Mouse (Mus musculus): ENCODE measurements around the gene Fam83d.

GRCm38 (mm10) chr2:158768350-158768749 lies 457 bp downstream of the Fam83d start:
- TF ChIP-seq SIN3A (IDR thresholded peaks at IDR 0.05; ENCODE audit: low read length), result no peak; the same call in 1 of the 2 replicates
- no peak for TF ChIP-seq ZC3H11A (IDR thresholded peaks at IDR 0.05; ENCODE audit: low read depth, low read length)
- TF ChIP-seq CTCF (conservative IDR thresholded peaks at IDR 0.05 in 1 of 2, IDR thresholded peaks at IDR 0.05 in 1 of 2; ENCODE audit: low read depth in 2 of 2, low read length in 2 of 2), result no peak
- TF ChIP-seq SMC3 (IDR thresholded peaks at IDR 0.05; ENCODE audit: low read depth, low read length), result no peak
- TF ChIP-seq GABPA (IDR thresholded peaks at IDR 0.05; ENCODE audit: insufficient replicate concordance, low read depth, low read length), result no peak

Measured in CH12.LX (cell line).